Mouse (Mus musculus) midbrain, embryonic 14.5 days (tissue): ENCODE results near the gene Poc1a. TPM values are rescaled to one million over a fixed set of nuclear protein-coding genes. Genes with fewer than 3 reads are reported as not detected.

Experiments used
- ATAC-seq: fragments of 200-750 bp; cut with Nextera tagmentation; 2 replicates; pipeline ENCODE4 v1.8.0; 2017; ENCODE audit warnings: moderate number of reproducible peaks, moderate library complexity; ENCODE audit not compliant: low FRiP score, low TSS enrichment
- DNase-seq: peaks from one replicate; pipeline ENCODE4 v3.0.0-alpha.2; 2015
- H3K27ac ChIP-seq: fragments of 300-500 bp; sonication (generic); replicated peaks from 2 replicates; pipeline ENCODE4 v1.5.1; 2014; ENCODE audit warnings: mild to moderate bottlenecking, low read depth, low read length, moderate library complexity
- H3K27me3 ChIP-seq: fragments of 300-500 bp; sonication (generic); 2 replicates; pipeline ENCODE4 v1.6.1; 2014; ENCODE audit warnings: low read length, control low read depth, mixed read lengths; ENCODE audit not compliant: control insufficient read depth, insufficient read depth
- H3K36me3 ChIP-seq: fragments of 300-500 bp; sonication (generic); 2 replicates; pipeline ENCODE4 v1.6.1; 2014; ENCODE audit warnings: low read length, control low read depth; ENCODE audit not compliant: control insufficient read depth, insufficient read depth
- H3K4me1 ChIP-seq: fragments of 300-500 bp; sonication (generic); 2 replicates; pipeline ENCODE4 v1.6.1; 2014; ENCODE audit warnings: mild to moderate bottlenecking, antibody characterized with exemption, low read length, control low read depth; ENCODE audit not compliant: control insufficient read depth, insufficient read depth
- H3K4me2 ChIP-seq: fragments of 300-500 bp; sonication (generic); 2 replicates; pipeline ENCODE4 v1.6.1; 2014; ENCODE audit warnings: mild to moderate bottlenecking, low read length, moderate library complexity
- H3K4me3 ChIP-seq: fragments of 300-500 bp; sonication (generic); replicated peaks from 2 replicates; pipeline ENCODE4 v1.5.1; 2014; ENCODE audit warnings: low read depth, low read length
- H3K9ac ChIP-seq: fragments of 300-500 bp; sonication (generic); replicated peaks from 2 replicates; pipeline ENCODE4 v1.6.1; 2014; ENCODE audit warnings: mild to moderate bottlenecking, low read length, moderate library complexity
- H3K9me3 ChIP-seq: fragments of 300-500 bp; sonication (generic); 2 replicates; pipeline ENCODE4 v1.6.1; 2016; ENCODE audit warnings: low read length, control low read depth, mixed read lengths; ENCODE audit not compliant: control insufficient read depth
- WGBS: fragments of 180-500 bp; shearing (Covaris S2); extraction: QIAGEN DNeasy Blood & Tissue Kit; methylation state at CpG from one replicate; pipeline ENCODE4 v1.1.7; 2014; 5-methylcytosine and 5-hydroxymethylcytosine counted together
- polyA plus RNA-seq: library from polyadenylated mRNA; unstranded; fragments of >200 nt; fragmentation: Nextera tagmentation; extraction: Ambion mirVana; gene quantifications from 2 replicates; pipeline ENCODE4 v1.2.1, GENCODE M21; 2014

Gene Poc1a
- polyA plus RNA-seq, 1 experiment from 2014 or later, result 8.4 TPM

GRCm38 (mm10) chr9:106258990-106259389, 21.9 kb upstream of the Poc1a start:
- no peak for ATAC-seq
- H3K27ac ChIP-seq, result no peak overlapping the region
- H3K9ac ChIP-seq, result no peak overlapping the region
- H3K36me3 ChIP-seq, result no peaks in the 10 kb centered on the region
- H3K4me3 ChIP-seq, result no peak overlapping the region
- no peak for DNase-seq
- H3K4me1 ChIP-seq, result no peaks in the 10 kb centered on the region
- no peaks in the 10 kb centered on the region for H3K27me3 ChIP-seq
- 79% methylated on average over 5 of the region's 5 CpGs for WGBS
- no peaks in the 10 kb centered on the region for H3K9me3 ChIP-seq
- no peak overlapping the region for H3K4me2 ChIP-seq

- no peak overlapping the region for H3K4me3 ChIP-seq
- DNase-seq (no peak), ATAC-seq (no peak)
- no peaks in the 10 kb centered on the region for H3K27me3 ChIP-seq
- WGBS, result 86% methylated on average over 6 of the region's 6 CpGs
- H3K4me1 ChIP-seq, result no peaks in the 10 kb centered on the region
- no peaks in the 10 kb centered on the region for H3K36me3 ChIP-seq
- H3K27ac ChIP-seq, result no peak overlapping the region
- H3K9ac ChIP-seq, result no peak overlapping the region
- no peak overlapping the region for H3K4me2 ChIP-seq
- no peaks in the 10 kb centered on the region for H3K9me3 ChIP-seq
Observed at GRCm38 (mm10) chr9:106261058-106261457, 19.8 kb upstream of the Poc1a start.

GRCm38 (mm10) chr9:106261491-106261890, 19.4 kb upstream of the Poc1a start:
- no peaks in the 10 kb centered on the region for H3K36me3 ChIP-seq
- no peak overlapping the region for H3K4me3 ChIP-seq
- H3K4me1 ChIP-seq, result no peaks in the 10 kb centered on the region
- no peak overlapping the region for H3K9ac ChIP-seq
- 77% methylated on average over 3 of the region's 3 CpGs for WGBS
- H3K27me3 ChIP-seq, result no peaks in the 10 kb centered on the region
- H3K27ac ChIP-seq, result no peak overlapping the region
- no peak for ATAC-seq
- no peak for DNase-seq
- no peaks in the 10 kb centered on the region for H3K9me3 ChIP-seq
- no peak overlapping the region for H3K4me2 ChIP-seq

- H3K4me3 ChIP-seq, result no peak overlapping the region
- ATAC-seq (no peak), DNase-seq (no peak)
- no peak overlapping the region for H3K27ac ChIP-seq
- H3K9me3 ChIP-seq, result no peaks in the 10 kb centered on the region
- 87% methylated on average over 3 of the region's 3 CpGs for WGBS
- H3K4me2 ChIP-seq, result no peak overlapping the region
- no peaks in the 10 kb centered on the region for H3K36me3 ChIP-seq
- H3K27me3 ChIP-seq, result no peaks in the 10 kb centered on the region
- H3K9ac ChIP-seq, result no peak overlapping the region
- H3K4me1 ChIP-seq, result no peaks in the 10 kb centered on the region
Observed at GRCm38 (mm10) chr9:106262075-106262474, 18.8 kb upstream of the Poc1a start.

- Histone ChIP-seq H3K27me3 (no peaks in the 10 kb centered on the region), H3K36me3 (no peaks in the 10 kb centered on the region), H3K9me3 (no peaks in the 10 kb centered on the region), H3K4me1 (no peaks in the 10 kb centered on the region), H3K9ac (no peak overlapping the region), H3K4me2 (no peak overlapping the region), H3K27ac (no peak overlapping the region), H3K4me3 (no peak overlapping the region)
- 83% methylated on average over 9 of the region's 9 CpGs for WGBS
- ATAC-seq (no peak), DNase-seq (no peak)
Observed at GRCm38 (mm10) chr9:106263381-106263924, 17.4 kb upstream of the Poc1a start.

- no peaks in the 10 kb centered on the region for H3K9me3 ChIP-seq
- WGBS, result 87% methylated on average over 12 of the region's 12 CpGs
- H3K27ac ChIP-seq, result no peak overlapping the region
- DNase-seq, result no peak
- H3K4me1 ChIP-seq, result peaks cover 12% of the 10 kb centered on the region
- ATAC-seq, result no peak
- H3K27me3 ChIP-seq, result no peaks in the 10 kb centered on the region
- H3K36me3 ChIP-seq, result no peaks in the 10 kb centered on the region
- H3K4me2 ChIP-seq, result no peak overlapping the region
- H3K9ac ChIP-seq, result no peak overlapping the region
- no peak overlapping the region for H3K4me3 ChIP-seq
Observed at GRCm38 (mm10) chr9:106265358-106266075, 15.3 kb upstream of the Poc1a start.

GRCm38 (mm10) chr9:106266936-106267657, 13.8 kb upstream of the Poc1a start:
- Histone ChIP-seq H3K9ac (no peak overlapping the region), H3K27me3 (no peaks in the 10 kb centered on the region), H3K4me3 (no peak overlapping the region), H3K36me3 (no peaks in the 10 kb centered on the region), H3K9me3 (no peaks in the 10 kb centered on the region), H3K27ac (no peak overlapping the region), H3K4me2 (no peak overlapping the region), H3K4me1 (peaks cover 12% of the 10 kb centered on the region)
- 60% methylated on average over 2 of the region's 2 CpGs for WGBS
- no peak for DNase-seq
- no peak for ATAC-seq

- H3K4me2 ChIP-seq, result no peak overlapping the region
- H3K27ac ChIP-seq, result no peak overlapping the region
- no peak for ATAC-seq
- H3K9me3 ChIP-seq, result no peaks in the 10 kb centered on the region
- no peak overlapping the region for H3K4me3 ChIP-seq
- no peak for DNase-seq
- H3K4me1 ChIP-seq, result peaks cover 12% of the 10 kb centered on the region
- no peaks in the 10 kb centered on the region for H3K27me3 ChIP-seq
- H3K9ac ChIP-seq, result no peak overlapping the region
- WGBS, result 47% methylated on average over 4 of the region's 4 CpGs
- no peaks in the 10 kb centered on the region for H3K36me3 ChIP-seq
Observed at GRCm38 (mm10) chr9:106268421-106268820, 12.4 kb upstream of the Poc1a start.
